Mouse (Mus musculus): ENCODE results near the gene Atoh8. TPM values are rescaled to one million over a fixed set of nuclear protein-coding genes. Genes with fewer than 3 reads are reported as not detected.

Atoh8 gene
- not detected in 4 replicates for total RNA-seq (2023)

GRCm38 (mm10) chr6:72235098-72235806 is at the start of gene Atoh8:
Atoh8 (minus strand) TSS chr6:72235577.

Other genes with a start within 250 kb of the Atoh8 start
- gene St3gal5, start 138.0 kb downstream of the Atoh8 start, total RNA-seq (2023) = 16.0 to 21.7 TPM (median 19.1 TPM) in 4 replicates
- not detected in 4 replicates for gene Sftpb, start 69.0 kb upstream of the Atoh8 start, total RNA-seq (2023)
- 41.8 to 54.8 TPM (median 43.5 TPM) in 4 replicates for gene Usp39, start 109.6 kb upstream of the Atoh8 start, total RNA-seq (2023)
- 39.6 to 46.0 TPM (median 41.1 TPM) in 4 replicates for gene 0610030E20Rik, start 111.7 kb upstream of the Atoh8 start, total RNA-seq (2023)
- gene Tmem150a, start 119.9 kb upstream of the Atoh8 start, total RNA-seq (2023) = 3.6 to 4.5 TPM (median 4.0 TPM) in 4 replicates
- gene Rnf181, start 131.4 kb upstream of the Atoh8 start, total RNA-seq (2023) = 64.7 to 72.5 TPM (median 69.9 TPM) in 4 replicates
- 6.5 to 15.2 TPM (median 9.6 TPM) in 4 replicates for gene Vamp5, start 144.9 kb upstream of the Atoh8 start, total RNA-seq (2023)
- 89.8 to 98.2 TPM (median 94.9 TPM) in 4 replicates for gene Vamp8, start 155.1 kb upstream of the Atoh8 start, total RNA-seq (2023)
- 10.3 to 13.6 TPM (median 11.1 TPM) in 4 replicates for gene Ggcx, start 178.7 kb upstream of the Atoh8 start, total RNA-seq (2023)
- gene Mat2a, start 204.0 kb upstream of the Atoh8 start, total RNA-seq (2023) = 252 to 291 TPM (median 267 TPM) in 4 replicates

Data from B cell, adult 62 days (primary cell).